Mouse (Mus musculus): ENCODE measurements around the gene Mipep. TPM values are rescaled to one million over a fixed set of nuclear protein-coding genes. Genes with fewer than 3 reads are reported as not detected.

Gene Mipep
- polyA plus RNA-seq, 1 experiment from 2014 or later: 25.8 TPM

DNA sequence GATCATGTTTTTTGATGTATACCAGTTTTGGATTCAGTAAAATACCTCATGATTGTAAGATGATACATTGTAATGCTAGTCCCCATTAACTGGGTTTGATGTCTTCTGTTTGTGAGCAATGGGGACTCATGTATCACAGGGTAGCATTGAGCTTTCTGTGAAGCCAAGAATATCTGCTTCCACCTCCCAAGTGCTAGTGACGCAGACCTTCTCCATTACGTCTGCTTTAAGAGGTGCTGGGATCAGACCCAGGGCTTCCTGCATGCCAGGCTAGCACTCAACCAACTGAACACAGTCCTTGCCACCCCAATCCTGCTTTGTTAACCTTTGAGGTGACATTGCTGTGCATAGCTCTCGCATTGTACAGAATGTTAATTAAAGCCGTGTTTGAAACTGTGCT, 14.3 kb downstream of the Mipep start:
- H3K9ac ChIP-seq (ENCODE audit: low read length): no peak overlapping the region
- H3K36me3 ChIP-seq (ENCODE audit: control insufficient read depth, insufficient read depth, low read length): no peaks in the 10 kb centered on the region; the same call in 1 of the 2 replicates
- ATAC-seq (ENCODE audit: insufficient number of reproducible peaks, low FRiP score, low TSS enrichment, low read depth): no peak

DNA sequence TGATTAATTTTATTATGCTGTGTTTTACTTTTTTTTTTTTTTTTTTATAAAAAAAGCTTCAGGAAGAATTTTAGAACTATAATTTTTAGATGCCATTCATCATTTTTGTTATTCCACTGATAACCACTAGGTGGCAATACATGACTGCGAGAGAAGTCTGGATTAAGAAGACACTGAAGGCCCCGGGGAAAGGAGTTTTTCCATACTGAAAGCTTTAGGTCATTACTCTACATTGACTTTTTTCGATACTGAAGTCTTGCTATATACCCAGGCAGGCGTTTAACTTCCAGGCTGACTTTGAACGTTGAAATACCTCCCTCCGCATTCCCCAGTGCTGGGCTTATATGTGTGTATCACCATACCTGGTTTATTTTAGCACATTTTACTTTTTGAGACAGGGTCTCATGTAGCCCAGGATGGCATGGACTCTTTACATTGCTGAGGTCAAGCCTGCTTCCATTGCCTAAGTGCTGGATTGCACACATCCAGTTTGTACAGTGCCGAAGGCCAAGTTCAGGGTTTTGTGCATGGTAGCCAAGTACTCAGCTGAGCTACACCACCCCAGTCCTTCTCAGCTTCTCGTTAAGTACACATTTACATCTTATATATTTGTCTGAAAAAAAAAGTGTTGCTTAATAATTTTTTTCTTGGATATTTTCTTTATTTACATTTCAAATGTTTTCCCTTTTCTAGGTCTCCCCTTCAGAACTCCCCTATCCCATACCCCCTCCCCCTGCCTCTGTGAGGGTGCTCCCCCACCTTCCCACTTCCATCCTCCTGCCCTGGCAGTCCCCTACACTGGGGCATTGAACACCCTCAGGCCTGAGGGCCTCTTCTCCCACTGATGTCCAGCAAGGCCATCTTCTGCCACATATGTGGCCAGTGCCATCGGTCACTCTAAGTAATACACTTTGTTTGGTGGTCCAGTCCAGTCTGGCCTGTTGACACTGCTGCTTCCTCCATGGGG, 15.7 kb downstream of the Mipep start:
- Histone ChIP-seq H3K9ac (ENCODE audit: low read length) (no peak overlapping the region), H3K4me1 (ENCODE audit: control insufficient read depth, insufficient read depth, low read length) (no peaks in the 10 kb centered on the region), H3K9me3 (ENCODE audit: control insufficient read depth, low read length) (no peaks in the 10 kb centered on the region), H3K4me3 (ENCODE audit: low read depth, low read length) (no peak overlapping the region), H3K4me2 (ENCODE audit: low read depth, severe bottlenecking) (no peak overlapping the region), H3K36me3 (ENCODE audit: control insufficient read depth, insufficient read depth, low read length) (no peaks in the 10 kb centered on the region; the same call in 1 of the 2 replicates), H3K27me3 (ENCODE audit: control insufficient read depth, insufficient read depth, low read length) (no peaks in the 10 kb centered on the region), H3K27ac (replicated peaks; ENCODE audit: low read depth, low read length) (no peak overlapping the region)
- DNase-seq (ENCODE audit: low spot score) (no peak), ATAC-seq (ENCODE audit: insufficient number of reproducible peaks, low FRiP score, low TSS enrichment, low read depth) (no peak)
- 55% methylated on average over 9 of the region's 9 CpGs for WGBS

More for the DNA sequence above, 14.3 kb downstream of the Mipep start:
- Histone ChIP-seq H3K4me2 (ENCODE audit: low read depth, severe bottlenecking) (no peak overlapping the region), H3K4me3 (ENCODE audit: low read depth, low read length) (no peak overlapping the region), H3K9me3 (ENCODE audit: control insufficient read depth, low read length) (no peaks in the 10 kb centered on the region), H3K4me1 (ENCODE audit: control insufficient read depth, insufficient read depth, low read length) (no peaks in the 10 kb centered on the region), H3K27me3 (ENCODE audit: control insufficient read depth, insufficient read depth, low read length) (no peaks in the 10 kb centered on the region), H3K27ac (replicated peaks; ENCODE audit: low read depth, low read length) (no peak overlapping the region)
- no peak for DNase-seq (ENCODE audit: low spot score)
- 89% methylated on average over 4 of the region's 4 CpGs for WGBS

DNA sequence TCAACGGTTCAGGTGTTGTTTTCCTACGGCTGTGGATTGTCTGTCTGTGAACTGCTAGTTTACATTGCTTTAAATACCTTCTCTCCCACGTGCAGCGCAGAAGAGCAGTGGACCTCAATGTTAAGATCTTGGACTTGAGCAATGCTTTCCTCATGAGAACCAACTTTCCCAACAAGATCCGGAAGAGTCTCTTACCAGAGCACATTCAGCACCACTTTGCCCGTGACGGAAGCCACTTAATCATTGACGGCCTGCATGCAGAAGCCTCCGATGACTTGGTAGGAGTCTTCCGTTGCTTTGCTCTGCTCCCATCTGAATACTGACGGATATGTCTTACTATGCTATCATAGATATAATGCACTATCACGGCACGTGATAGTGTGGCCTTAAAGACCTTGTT, 17.7 kb downstream of the Mipep start:
- ATAC-seq (ENCODE audit: insufficient number of reproducible peaks, low FRiP score, low TSS enrichment, low read depth) (no peak), DNase-seq (ENCODE audit: low spot score) (no peak)
- H3K4me3 ChIP-seq (ENCODE audit: low read depth, low read length): no peak overlapping the region
- H3K4me1 ChIP-seq (ENCODE audit: control insufficient read depth, insufficient read depth, low read length): peaks cover 3% of the 10 kb centered on the region
- H3K36me3 ChIP-seq (ENCODE audit: control insufficient read depth, insufficient read depth, low read length): no peaks in the 10 kb centered on the region; the same call in 1 of the 2 replicates
- H3K9ac ChIP-seq (ENCODE audit: low read length): no peak overlapping the region
- no peak overlapping the region for H3K27ac ChIP-seq (replicated peaks; ENCODE audit: low read depth, low read length)
- 95% methylated on average over 13 of the region's 13 CpGs for WGBS
- no peaks in the 10 kb centered on the region for H3K9me3 ChIP-seq (ENCODE audit: control insufficient read depth, low read length)
- H3K4me2 ChIP-seq (ENCODE audit: low read depth, severe bottlenecking): no peak overlapping the region
- H3K27me3 ChIP-seq (ENCODE audit: control insufficient read depth, insufficient read depth, low read length): no peaks in the 10 kb centered on the region

DNA sequence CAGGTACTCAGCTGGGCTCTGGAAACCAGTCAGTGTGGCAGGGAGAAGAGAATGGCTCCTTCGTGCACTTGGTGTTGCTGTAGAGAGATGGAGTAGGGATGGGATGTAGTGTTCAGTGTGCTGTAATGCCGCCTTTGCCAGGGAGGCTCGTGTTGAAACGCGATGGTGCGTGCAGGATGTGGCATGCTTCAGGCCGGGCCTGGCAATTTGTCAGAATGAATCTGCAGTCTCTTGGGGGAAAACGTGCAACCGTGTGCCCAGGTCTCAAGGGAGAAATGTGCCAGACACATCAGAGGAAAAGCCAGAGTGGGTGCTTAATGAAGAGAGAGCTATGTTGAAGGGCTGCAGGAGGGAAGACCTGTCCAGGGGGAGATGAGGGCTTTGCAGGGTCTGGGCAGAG, 20.6 kb downstream of the Mipep start:
- no peak overlapping the region for H3K9ac ChIP-seq (ENCODE audit: low read length)
- H3K27me3 ChIP-seq (ENCODE audit: control insufficient read depth, insufficient read depth, low read length): no peaks in the 10 kb centered on the region
- ATAC-seq (ENCODE audit: insufficient number of reproducible peaks, low FRiP score, low TSS enrichment, low read depth) (no peak), DNase-seq (ENCODE audit: low spot score) (no peak)
- peaks cover 5% of the 10 kb centered on the region for H3K4me1 ChIP-seq (ENCODE audit: control insufficient read depth, insufficient read depth, low read length)
- no peak overlapping the region for H3K27ac ChIP-seq (replicated peaks; ENCODE audit: low read depth, low read length)
- no peak overlapping the region for H3K4me3 ChIP-seq (ENCODE audit: low read depth, low read length)
- H3K9me3 ChIP-seq (ENCODE audit: control insufficient read depth, low read length): no peaks in the 10 kb centered on the region
- H3K4me2 ChIP-seq (ENCODE audit: low read depth, severe bottlenecking): no peak overlapping the region
- no peaks in the 10 kb centered on the region; the same call in 1 of the 2 replicates for H3K36me3 ChIP-seq (ENCODE audit: control insufficient read depth, insufficient read depth, low read length)
- WGBS: 90% methylated on average over 9 of the region's 9 CpGs

DNA sequence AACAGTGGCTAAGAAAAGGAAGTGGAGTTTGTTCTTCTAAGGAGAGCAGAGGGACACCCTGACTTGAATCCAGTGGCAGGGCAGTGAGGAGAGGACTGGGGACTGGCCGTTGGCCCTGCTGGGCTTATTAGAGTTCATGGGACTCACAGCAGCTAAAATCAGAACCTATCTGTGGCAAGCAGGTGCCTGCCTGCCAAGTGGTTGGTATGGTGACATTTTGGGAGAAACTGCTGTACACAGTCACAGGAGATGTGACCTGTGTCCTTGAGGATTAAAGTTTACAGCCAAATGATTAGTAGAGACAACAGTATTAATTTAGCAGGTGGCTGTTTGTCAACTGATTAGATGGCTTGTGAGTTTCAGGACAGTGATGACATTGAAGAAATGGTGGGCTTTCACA, 21.5 kb downstream of the Mipep start:
- H3K27me3 ChIP-seq (ENCODE audit: control insufficient read depth, insufficient read depth, low read length): no peaks in the 10 kb centered on the region
- 85% methylated on average over 1 of the region's 1 CpGs for WGBS
- no peak overlapping the region for H3K9ac ChIP-seq (ENCODE audit: low read length)
- H3K4me2 ChIP-seq (ENCODE audit: low read depth, severe bottlenecking): no peak overlapping the region
- H3K9me3 ChIP-seq (ENCODE audit: control insufficient read depth, low read length): no peaks in the 10 kb centered on the region
- no peak for DNase-seq (ENCODE audit: low spot score)
- ATAC-seq (ENCODE audit: insufficient number of reproducible peaks, low FRiP score, low TSS enrichment, low read depth): no peak
- H3K4me3 ChIP-seq (ENCODE audit: low read depth, low read length): no peak overlapping the region
- no peak overlapping the region for H3K27ac ChIP-seq (replicated peaks; ENCODE audit: low read depth, low read length)
- H3K4me1 ChIP-seq (ENCODE audit: control insufficient read depth, insufficient read depth, low read length): peaks cover 5% of the 10 kb centered on the region
- no peaks in the 10 kb centered on the region; the same call in 1 of the 2 replicates for H3K36me3 ChIP-seq (ENCODE audit: control insufficient read depth, insufficient read depth, low read length)

DNA sequence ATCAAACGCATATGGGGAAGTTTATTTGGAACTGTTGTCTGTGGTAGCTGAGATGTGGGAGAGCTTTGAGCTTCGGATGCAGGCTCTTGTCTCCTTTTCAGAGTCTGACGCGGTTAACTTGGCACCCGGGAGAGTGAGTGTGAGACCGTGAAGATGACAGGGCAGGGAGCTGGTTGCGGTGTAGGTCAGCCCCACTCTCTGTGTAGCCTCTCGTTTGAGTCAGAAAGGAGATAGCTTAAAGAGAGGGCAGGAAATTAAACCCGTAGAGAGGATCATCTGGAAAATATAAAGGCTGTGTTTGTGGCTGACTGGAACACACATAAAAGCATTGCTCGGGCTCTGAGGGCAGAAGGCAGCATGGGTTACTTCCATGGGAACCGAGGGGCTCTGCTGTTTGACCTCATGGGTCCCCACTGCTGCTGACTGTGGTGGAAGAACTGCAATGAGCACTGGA, 22.5 kb downstream of the Mipep start:
- DNase-seq (ENCODE audit: low spot score) (peak; percentile 50), ATAC-seq (ENCODE audit: insufficient number of reproducible peaks, low FRiP score, low TSS enrichment, low read depth) (no peak; the same call in 1 of the 2 replicates)
- no peak overlapping the region for H3K4me3 ChIP-seq (ENCODE audit: low read depth, low read length)
- no peak overlapping the region; the same call in 1 of the 2 replicates for H3K27ac ChIP-seq (replicated peaks; ENCODE audit: low read depth, low read length)
- no peak overlapping the region for H3K4me2 ChIP-seq (ENCODE audit: low read depth, severe bottlenecking)
- H3K4me1 ChIP-seq (ENCODE audit: control insufficient read depth, insufficient read depth, low read length): peaks cover 5% of the 10 kb centered on the region
- H3K27me3 ChIP-seq (ENCODE audit: control insufficient read depth, insufficient read depth, low read length): no peaks in the 10 kb centered on the region
- no peaks in the 10 kb centered on the region for H3K9me3 ChIP-seq (ENCODE audit: control insufficient read depth, low read length)
- H3K9ac ChIP-seq (ENCODE audit: low read length): no peak overlapping the region
- 13% methylated on average over 11 of the region's 11 CpGs for whole genome bisulfite sequencing
- H3K36me3 ChIP-seq (ENCODE audit: control insufficient read depth, insufficient read depth, low read length): no peaks in the 10 kb centered on the region

DNA sequence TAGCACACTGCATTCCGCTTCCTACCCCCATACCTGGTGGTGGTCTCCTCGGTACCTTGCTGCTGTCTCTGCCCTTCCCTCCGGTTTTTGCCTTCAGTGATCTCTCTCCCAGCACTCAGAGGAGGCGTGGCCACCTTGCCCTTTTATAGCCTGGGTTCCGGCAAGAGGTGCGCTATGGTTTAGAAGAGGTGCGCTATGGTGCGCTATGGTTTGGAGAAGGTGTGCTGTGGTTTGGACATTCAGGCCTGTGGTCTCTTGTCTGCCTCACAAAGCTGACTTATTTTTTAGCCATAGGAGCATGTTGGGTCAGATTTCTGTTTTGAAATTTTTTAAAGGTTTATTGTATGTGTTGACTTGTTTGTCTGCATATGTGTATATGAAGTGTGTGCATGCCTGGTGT, 25.5 kb downstream of the Mipep start:
- H3K4me1 ChIP-seq (ENCODE audit: control insufficient read depth, insufficient read depth, low read length): peaks cover 5% of the 10 kb centered on the region
- H3K4me2 ChIP-seq (ENCODE audit: low read depth, severe bottlenecking): no peak overlapping the region
- H3K27ac ChIP-seq (replicated peaks; ENCODE audit: low read depth, low read length): no peak overlapping the region
- no peaks in the 10 kb centered on the region for H3K9me3 ChIP-seq (ENCODE audit: control insufficient read depth, low read length)
- ATAC-seq (ENCODE audit: insufficient number of reproducible peaks, low FRiP score, low TSS enrichment, low read depth): no peak
- H3K36me3 ChIP-seq (ENCODE audit: control insufficient read depth, insufficient read depth, low read length): no peaks in the 10 kb centered on the region
- H3K9ac ChIP-seq (ENCODE audit: low read length): no peak overlapping the region
- DNase-seq (ENCODE audit: low spot score): no peak
- H3K27me3 ChIP-seq (ENCODE audit: control insufficient read depth, insufficient read depth, low read length): no peaks in the 10 kb centered on the region
- 91% methylated on average over 8 of the region's 8 CpGs for WGBS
- H3K4me3 ChIP-seq (ENCODE audit: low read depth, low read length): no peak overlapping the region

DNA sequence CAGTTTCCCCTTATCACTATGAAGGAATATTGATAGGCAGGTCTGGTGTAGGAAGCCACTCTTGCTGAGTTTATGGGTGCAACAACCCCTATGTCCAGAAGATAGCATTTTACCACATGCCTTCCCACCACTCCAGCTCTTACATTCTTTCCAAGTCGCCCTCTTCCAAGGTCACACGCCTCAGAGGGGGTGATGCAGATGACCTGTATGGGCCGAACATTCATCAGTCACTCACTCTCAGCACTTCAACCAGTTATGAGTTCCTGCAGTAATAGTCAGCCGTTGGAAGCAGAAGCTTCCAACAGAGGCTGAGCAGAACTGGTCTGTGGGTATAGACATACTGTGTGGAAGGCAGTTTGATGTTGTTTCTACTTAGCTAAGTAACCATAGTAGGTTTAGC, 27.2 kb downstream of the Mipep start:
- no peaks in the 10 kb centered on the region for H3K9me3 ChIP-seq (ENCODE audit: control insufficient read depth, low read length)
- no peak overlapping the region for H3K27ac ChIP-seq (replicated peaks; ENCODE audit: low read depth, low read length)
- no peaks in the 10 kb centered on the region for H3K27me3 ChIP-seq (ENCODE audit: control insufficient read depth, insufficient read depth, low read length)
- H3K36me3 ChIP-seq (ENCODE audit: control insufficient read depth, insufficient read depth, low read length): no peaks in the 10 kb centered on the region
- no peak overlapping the region for H3K9ac ChIP-seq (ENCODE audit: low read length)
- DNase-seq (ENCODE audit: low spot score): no peak
- peaks cover 5% of the 10 kb centered on the region for H3K4me1 ChIP-seq (ENCODE audit: control insufficient read depth, insufficient read depth, low read length)
- 89% methylated on average over 4 of the region's 4 CpGs for WGBS
- H3K4me2 ChIP-seq (ENCODE audit: low read depth, severe bottlenecking): no peak overlapping the region
- no peak for ATAC-seq (ENCODE audit: insufficient number of reproducible peaks, low FRiP score, low TSS enrichment, low read depth)
- H3K4me3 ChIP-seq (ENCODE audit: low read depth, low read length): no peak overlapping the region

Measured in limb, embryonic 11.5 days (tissue).